Mouse (Mus musculus) midbrain, embryonic 13.5 days (tissue): Measurements from ENCODE around the gene Dlx5. TPM values are rescaled to one million over a fixed set of nuclear protein-coding genes. Genes with fewer than 3 reads are reported as not detected.

Experiments
- ATAC-seq: fragments of 200-750 bp; cut with Nextera tagmentation; 2 replicates; pipeline ENCODE4 v1.8.0; 2017; ENCODE audit warnings: mild to moderate bottlenecking, moderate TSS enrichment, moderate library complexity
- H3K27ac ChIP-seq: fragments of 300-500 bp; sonication (generic); 2 replicates; pipeline ENCODE4 v1.5.1; 2015; ENCODE audit warnings: inconsistent platforms, mild to moderate bottlenecking, moderate library complexity
- H3K27me3 ChIP-seq: fragments of 300-500 bp; sonication (generic); 2 replicates; pipeline ENCODE4 v1.6.1; 2015; ENCODE audit warnings: mild to moderate bottlenecking, inconsistent platforms
- H3K36me3 ChIP-seq: fragments of 300-500 bp; sonication (generic); 2 replicates; pipeline ENCODE4 v1.6.1; 2015; ENCODE audit warnings: mild to moderate bottlenecking, inconsistent platforms
- H3K4me1 ChIP-seq: fragments of 300-500 bp; sonication (generic); replicated peaks from 2 replicates; pipeline ENCODE4 v1.6.1; 2015; ENCODE audit warnings: inconsistent platforms
- H3K4me2 ChIP-seq: fragments of 300-500 bp; sonication (generic); replicated peaks from 2 replicates; pipeline ENCODE4 v1.6.1; 2015; ENCODE audit warnings: moderate library complexity, mild to moderate bottlenecking, inconsistent platforms
- H3K4me3 ChIP-seq: fragments of 300-500 bp; sonication (generic); replicated peaks from 2 replicates; pipeline ENCODE4 v1.5.1; 2015; ENCODE audit warnings: mild to moderate bottlenecking, inconsistent platforms
- H3K9ac ChIP-seq: fragments of 300-500 bp; sonication (generic); replicated peaks from 2 replicates; pipeline ENCODE4 v1.6.1; 2015; ENCODE audit warnings: mild to moderate bottlenecking, inconsistent platforms
- H3K9me3 ChIP-seq: fragments of 300-500 bp; sonication (generic); 2 replicates; pipeline ENCODE4 v1.6.1; 2016; ENCODE audit warnings: mild to moderate bottlenecking, inconsistent platforms
- WGBS: fragments of 180-500 bp; shearing (Covaris S2); methylation state at CpG from one replicate; pipeline ENCODE4 v1.1.7; 2015; 5-methylcytosine and 5-hydroxymethylcytosine counted together
- polyA plus RNA-seq: library from polyadenylated mRNA; unstranded; fragments of >200 nt; fragmentation: Nextera tagmentation; extraction: Ambion mirVana; gene quantifications from 2 replicates; pipeline ENCODE4 v1.2.1, GENCODE M21; 2015

The Dlx5 gene
- polyA plus RNA-seq, 1 experiment from 2014 or later, result 22.4 TPM

DNA sequence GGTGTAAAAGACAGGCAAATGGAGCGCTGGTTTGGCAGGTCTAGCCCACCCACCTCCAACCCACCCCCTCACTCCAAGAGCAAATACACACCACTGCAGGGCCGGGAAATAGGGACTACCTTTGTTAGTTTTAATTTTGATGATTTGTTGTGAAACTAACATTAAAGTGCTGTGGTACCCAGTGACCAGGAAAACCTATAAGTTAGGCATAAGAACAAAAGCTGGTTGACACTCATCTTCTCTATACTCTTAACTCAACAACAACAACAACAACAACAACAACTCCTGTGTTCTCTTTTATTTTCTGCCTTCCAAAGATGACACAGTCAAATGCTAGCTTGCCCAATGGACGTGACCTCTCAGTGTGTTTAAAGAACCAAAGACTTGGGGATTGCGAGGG, 25.0 kb downstream of the Dlx5 start:
- peak overlapping the region; percentile 39; the same call in 1 of the 2 replicates for H3K27ac ChIP-seq
- WGBS, result 0% methylated on average over 4 of the region's 4 CpGs
- peak overlapping the region; percentile 36; the same call in 1 of the 2 replicates for H3K9ac ChIP-seq
- H3K4me1 ChIP-seq, result 0 out of 2 replicates have a peak, but pooled peaks cover 9% of the 10 kb centered on the region
- H3K36me3 ChIP-seq, result no peaks in the 10 kb centered on the region
- H3K27me3 ChIP-seq, result peaks cover 95% of the 10 kb centered on the region
- H3K9me3 ChIP-seq, result no peaks in the 10 kb centered on the region
- 0 out of 2 replicates have a peak overlapping the region, but pooled peaks have one; percentile 34 for H3K4me2 ChIP-seq
- ATAC-seq, result no peak
- peak overlapping the region; percentile 20; the same call in 1 of the 2 replicates for H3K4me3 ChIP-seq

DNA sequence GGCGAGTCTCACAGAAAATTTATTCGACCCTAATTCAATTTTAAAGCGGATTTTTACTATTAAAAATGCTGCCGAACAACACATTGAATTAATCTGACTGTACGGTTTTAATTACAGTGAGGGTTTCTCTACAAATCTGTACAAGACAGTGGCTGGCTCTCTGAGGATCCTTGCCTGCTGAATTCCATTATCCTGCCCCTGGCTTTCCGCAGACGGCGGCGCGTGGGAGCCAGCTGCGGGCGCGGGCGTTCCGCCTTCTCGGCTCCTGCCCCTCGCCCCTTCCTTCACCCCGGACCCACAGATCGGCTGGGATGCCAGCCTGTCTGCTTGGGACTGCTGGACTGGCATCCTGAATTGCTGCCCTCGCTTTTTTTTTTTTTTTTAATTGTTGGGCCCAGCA, 25.6 kb downstream of the Dlx5 start:
- 0 out of 2 replicates have a peak, but pooled peaks cover 9% of the 10 kb centered on the region for H3K4me1 ChIP-seq
- no peaks in the 10 kb centered on the region for H3K36me3 ChIP-seq
- peak overlapping the region; percentile 36; the same call in 1 of the 2 replicates for H3K9ac ChIP-seq
- no peaks in the 10 kb centered on the region for H3K9me3 ChIP-seq
- ATAC-seq, result no peak
- H3K4me3 ChIP-seq, result peak overlapping the region; percentile 20; the same call in 1 of the 2 replicates
- H3K4me2 ChIP-seq, result peak overlapping the region; percentile 34
- peaks cover 99% of the 10 kb centered on the region for H3K27me3 ChIP-seq
- peak overlapping the region; percentile 9; the same call in 1 of the 2 replicates for H3K27ac ChIP-seq
- 1% methylated on average over 20 of the region's 20 CpGs for WGBS

- 0 out of 2 replicates have a peak, but pooled peaks cover 8% of the 10 kb centered on the region for H3K4me1 ChIP-seq
- under 1% methylated on average over 10 of the region's 10 CpGs for WGBS
- no peak overlapping the region for H3K9ac ChIP-seq
- ATAC-seq, result no peak
- H3K27ac ChIP-seq, result no peak overlapping the region
- H3K4me3 ChIP-seq, result 0 out of 2 replicates have a peak overlapping the region, but pooled peaks have one; percentile 20
- no peaks in the 10 kb centered on the region for H3K36me3 ChIP-seq
- peak overlapping the region; percentile 34 for H3K4me2 ChIP-seq
- peaks cover 99% of the 10 kb centered on the region for H3K27me3 ChIP-seq
- H3K9me3 ChIP-seq, result no peaks in the 10 kb centered on the region
Measured at GRCm38 (mm10) chr6:6855746-6856185, 26.1 kb downstream of the Dlx5 start.

DNA sequence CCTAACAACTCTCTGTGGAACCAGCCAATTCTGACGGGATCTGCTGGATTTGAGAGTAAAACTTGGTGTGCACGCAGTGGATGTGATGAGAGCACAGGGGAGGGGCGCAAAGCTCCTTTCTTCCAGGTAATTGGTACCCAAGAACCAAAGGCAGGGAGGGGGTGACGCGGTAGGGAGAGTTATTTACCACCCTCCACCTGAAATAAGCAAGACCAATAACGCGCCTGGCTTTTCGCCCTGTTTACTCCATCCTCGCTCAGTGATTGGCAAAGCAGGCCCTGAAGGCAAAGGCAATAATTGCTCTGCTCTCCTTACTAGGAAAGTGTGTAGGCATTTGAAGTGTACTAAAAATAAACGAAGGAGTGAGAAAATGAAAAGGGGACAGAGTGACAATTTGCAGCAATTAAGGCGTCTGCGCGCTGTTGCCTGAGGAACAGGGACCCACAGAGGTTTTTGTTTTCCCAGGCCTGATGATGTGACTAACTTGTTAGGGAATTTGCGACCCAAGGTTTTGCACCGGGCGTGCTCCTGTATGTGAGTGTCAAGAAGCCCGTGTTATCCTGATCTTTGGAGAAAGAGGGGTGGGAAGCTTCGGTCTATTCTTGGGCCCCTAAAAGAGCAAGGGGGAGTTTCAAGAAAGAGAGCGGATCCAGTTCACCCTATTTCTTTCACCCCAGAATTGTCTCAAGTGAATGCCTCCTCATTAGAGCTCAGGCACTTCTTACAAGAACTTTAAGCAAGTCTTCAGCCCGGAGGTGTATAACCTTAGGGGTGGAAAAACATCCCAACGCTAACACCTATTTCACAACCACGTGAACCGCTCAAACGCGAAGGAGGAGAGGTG, 26.8 kb downstream of the Dlx5 start:
- Histone ChIP-seq H3K4me1 (0 out of 2 replicates have a peak, but pooled peaks cover 4% of the 10 kb centered on the region), H3K36me3 (no peaks in the 10 kb centered on the region), H3K4me2 (peak overlapping the region; percentile 34; the same call in 1 of the 2 replicates), H3K27ac (no peak overlapping the region), H3K4me3 (no peak overlapping the region; the same call in 1 of the 2 replicates), H3K27me3 (peaks cover 99% of the 10 kb centered on the region), H3K9ac (no peak overlapping the region), H3K9me3 (no peaks in the 10 kb centered on the region)
- under 1% methylated on average over 25 of the region's 25 CpGs for WGBS
- no peak for ATAC-seq

- no peak overlapping the region for H3K9ac ChIP-seq
- no peak for ATAC-seq
- H3K4me2 ChIP-seq, result no peak overlapping the region
- H3K27ac ChIP-seq, result no peak overlapping the region
- peaks cover 95% of the 10 kb centered on the region for H3K27me3 ChIP-seq
- H3K9me3 ChIP-seq, result no peaks in the 10 kb centered on the region
- H3K36me3 ChIP-seq, result no peaks in the 10 kb centered on the region
- H3K4me3 ChIP-seq, result no peak overlapping the region
- WGBS, result 1% methylated on average over 9 of the region's 9 CpGs
- no peaks in the 10 kb centered on the region for H3K4me1 ChIP-seq
Measured at GRCm38 (mm10) chr6:6854176-6854575, 27.7 kb downstream of the Dlx5 start.

GRCm38 (mm10) chr6:6852944-6853343, 28.9 kb downstream of the Dlx5 start:
- Histone ChIP-seq H3K27me3 (peaks cover 94% of the 10 kb centered on the region), H3K9me3 (no peaks in the 10 kb centered on the region), H3K36me3 (no peaks in the 10 kb centered on the region), H3K4me1 (no peaks in the 10 kb centered on the region), H3K27ac (no peak overlapping the region), H3K4me3 (no peak overlapping the region), H3K9ac (no peak overlapping the region), H3K4me2 (no peak overlapping the region)
- 29% methylated on average over 3 of the region's 3 CpGs for WGBS
- no peak for ATAC-seq

GRCm38 (mm10) chr6:6851166-6851565, 30.7 kb downstream of the Dlx5 start:
- ATAC-seq, result no peak
- Histone ChIP-seq H3K9me3 (no peaks in the 10 kb centered on the region), H3K27me3 (peaks cover 91% of the 10 kb centered on the region), H3K27ac (no peak overlapping the region), H3K4me3 (no peak overlapping the region), H3K9ac (no peak overlapping the region), H3K36me3 (no peaks in the 10 kb centered on the region), H3K4me2 (no peak overlapping the region), H3K4me1 (no peaks in the 10 kb centered on the region)
- under 1% methylated on average over 10 of the region's 10 CpGs for WGBS

DNA sequence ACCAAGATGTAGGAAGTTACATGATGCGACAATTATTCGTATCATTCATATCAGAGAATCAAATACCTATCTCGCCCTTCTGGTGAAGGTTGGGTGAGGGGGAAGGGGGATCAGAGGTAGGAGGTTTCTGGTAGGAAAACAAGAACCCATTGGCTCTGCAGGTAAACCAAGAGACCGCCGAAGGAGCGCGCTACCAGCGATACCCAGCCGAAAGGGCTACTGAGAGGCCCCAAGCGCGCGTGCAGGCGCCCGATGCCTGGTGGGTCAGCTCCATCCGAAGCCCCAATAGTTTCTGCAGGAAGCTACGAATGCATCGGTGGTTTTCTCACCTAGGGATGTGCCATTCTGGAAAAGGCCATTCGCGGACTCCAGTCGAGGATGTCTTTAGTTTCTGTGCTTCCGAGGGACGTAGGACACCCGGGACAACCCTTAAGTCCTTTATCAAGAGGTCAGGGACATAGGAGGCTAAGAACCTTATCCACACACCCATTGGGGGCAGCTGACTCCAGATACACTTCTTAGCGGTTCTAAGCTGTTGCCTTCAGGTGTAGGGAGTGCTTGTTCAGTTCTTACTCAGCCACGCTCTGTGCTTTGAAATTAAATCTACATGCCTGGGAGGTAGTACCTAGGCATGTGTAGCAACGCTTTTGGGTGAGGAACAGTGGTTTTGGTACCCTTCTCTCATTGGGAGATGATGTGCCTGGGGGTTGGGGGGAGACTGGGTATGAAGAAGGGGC, 31.4 kb downstream of the Dlx5 start:
- Histone ChIP-seq H3K27me3 (peaks cover 91% of the 10 kb centered on the region), H3K4me3 (no peak overlapping the region), H3K4me2 (0 out of 2 replicates have a peak overlapping the region, but pooled peaks have one; percentile 3), H3K4me1 (no peaks in the 10 kb centered on the region), H3K9ac (no peak overlapping the region), H3K9me3 (no peaks in the 10 kb centered on the region), H3K36me3 (no peaks in the 10 kb centered on the region), H3K27ac (peak overlapping the region; percentile 9; the same call in 1 of the 2 replicates)
- WGBS, result under 1% methylated on average over 26 of the region's 26 CpGs
- no peak for ATAC-seq

DNA sequence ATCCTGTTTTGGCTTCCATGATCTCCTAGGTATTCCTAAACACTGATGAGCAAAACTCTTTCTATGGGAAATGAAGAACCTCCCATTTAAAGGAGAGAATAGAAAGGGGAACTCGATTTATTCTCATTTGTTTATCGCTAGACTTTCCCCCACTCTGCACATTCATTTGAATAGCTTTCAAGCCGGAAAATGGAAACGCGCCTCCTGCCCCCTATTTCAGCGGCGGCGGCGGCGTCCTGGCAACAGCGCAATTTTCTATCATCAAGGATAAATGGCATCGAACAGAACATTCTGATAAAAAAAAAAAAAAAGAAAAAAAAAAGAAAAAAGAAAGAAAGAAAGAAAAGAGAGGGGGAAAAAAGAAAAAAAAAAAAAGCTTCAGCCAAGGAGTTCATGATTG, 32.1 kb downstream of the Dlx5 start:
- Histone ChIP-seq H3K27ac (no peak overlapping the region), H3K27me3 (peaks cover 91% of the 10 kb centered on the region), H3K4me3 (no peak overlapping the region), H3K4me2 (no peak overlapping the region), H3K9me3 (no peaks in the 10 kb centered on the region), H3K36me3 (no peaks in the 10 kb centered on the region), H3K4me1 (no peaks in the 10 kb centered on the region), H3K9ac (no peak overlapping the region)
- under 1% methylated on average over 12 of the region's 12 CpGs for WGBS
- ATAC-seq, result no peak

DNA sequence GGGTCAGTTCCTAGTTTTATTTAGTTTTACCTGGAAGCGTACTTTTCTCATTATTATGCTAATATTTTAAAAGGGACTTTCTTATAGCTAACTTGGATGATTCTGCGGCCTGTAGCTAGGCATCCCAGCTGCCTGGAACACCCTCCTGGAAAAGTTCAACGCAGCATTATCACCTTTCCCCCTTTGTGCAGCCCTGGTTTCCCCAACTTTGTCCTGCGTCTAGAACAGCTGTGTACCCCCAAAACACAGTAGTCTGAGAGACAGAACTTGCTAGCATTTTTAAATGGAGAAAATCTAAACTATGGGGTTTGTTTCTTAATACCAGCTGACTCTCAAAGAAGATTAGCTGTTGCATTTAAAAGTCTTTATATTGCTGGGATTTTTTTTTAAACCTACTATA, 33.3 kb downstream of the Dlx5 start:
- Histone ChIP-seq H3K4me2 (no peak overlapping the region), H3K36me3 (no peaks in the 10 kb centered on the region), H3K4me3 (no peak overlapping the region), H3K9ac (no peak overlapping the region), H3K9me3 (no peaks in the 10 kb centered on the region), H3K4me1 (no peaks in the 10 kb centered on the region), H3K27me3 (peaks cover 87% of the 10 kb centered on the region), H3K27ac (no peak overlapping the region)
- WGBS, result 8% methylated on average over 4 of the region's 4 CpGs
- no peak for ATAC-seq

- H3K4me2 ChIP-seq, result no peak overlapping the region
- WGBS, result 97% methylated on average over 3 of the region's 3 CpGs
- H3K36me3 ChIP-seq, result no peaks in the 10 kb centered on the region
- H3K27me3 ChIP-seq, result no peaks in the 10 kb centered on the region
- no peaks in the 10 kb centered on the region for H3K4me1 ChIP-seq
- no peak for ATAC-seq
- H3K27ac ChIP-seq, result no peak overlapping the region
- no peak overlapping the region for H3K4me3 ChIP-seq
- no peaks in the 10 kb centered on the region for H3K9me3 ChIP-seq
- no peak overlapping the region for H3K9ac ChIP-seq
Measured at GRCm38 (mm10) chr6:6833301-6833700, 48.6 kb downstream of the Dlx5 start.

- no peak overlapping the region for H3K4me2 ChIP-seq
- WGBS, result 73% methylated on average over 7 of the region's 7 CpGs
- H3K36me3 ChIP-seq, result no peaks in the 10 kb centered on the region
- H3K4me1 ChIP-seq, result no peaks in the 10 kb centered on the region
- H3K27ac ChIP-seq, result no peak overlapping the region
- ATAC-seq, result no peak
- H3K9me3 ChIP-seq, result no peaks in the 10 kb centered on the region
- no peak overlapping the region for H3K9ac ChIP-seq
- no peaks in the 10 kb centered on the region for H3K27me3 ChIP-seq
- no peak overlapping the region for H3K4me3 ChIP-seq
Measured at GRCm38 (mm10) chr6:6830446-6830845, 51.4 kb downstream of the Dlx5 start.
